Mouse (Mus musculus) v-Abl transformed pro-B cells (cell line): ENCODE data around the gene Myog.

Source experiments
- in situ Hi-C, 2 experiments: fragments of 400-800 bp; cut with MboI; formaldehyde crosslinking; loops; one replicate each; pipeline ENCODE4 v1.15.1; 2025; ENCODE audit not compliant: unreplicated experiment in 2 of 2

Gene Myog

GRCm38 (mm10) chr1:134289598-134290099 lies at the start of gene Myog:
Gene Myog, plus strand, starts transcription at chr1:134289989.
- in situ Hi-C loops, result no loop called here

GRCm38 (mm10) chr1:134240701-134241100 lies 49.1 kb upstream of the Myog start:
- in situ Hi-C loops, result no loop called here

GRCm38 (mm10) chr1:134241298-134241697 lies 48.5 kb upstream of the Myog start:
- in situ Hi-C loops, result no loop called here

- in situ Hi-C loops, result no loop called here
Observed at GRCm38 (mm10) chr1:134242286-134242685, 47.5 kb upstream of the Myog start.

GRCm38 (mm10) chr1:134243505-134243904 lies 46.3 kb upstream of the Myog start:
- in situ Hi-C loops, result no loop called here

GRCm38 (mm10) chr1:134243948-134244914 lies 45.6 kb upstream of the Myog start:
- in situ Hi-C loops, result no loop called here

GRCm38 (mm10) chr1:134245004-134245717 lies 44.6 kb upstream of the Myog start:
- in situ Hi-C loops, result loop anchor here in 1 of 2 experiments (5.0 kb wide), 1 partner anchor 93 kb away; no protein-coding TSS in a partner anchor

- in situ Hi-C loops, result loop anchor here in 1 of 2 experiments (5.0 kb wide), 1 partner anchor 94 kb away; no protein-coding TSS in a partner anchor
Observed at GRCm38 (mm10) chr1:134246590-134246989, 43.2 kb upstream of the Myog start.

- in situ Hi-C loops, result loop anchor here in 1 of 2 experiments (5.0 kb wide), 1 partner anchor 97 kb away; no protein-coding TSS in a partner anchor
Observed at GRCm38 (mm10) chr1:134249681-134250080, 40.1 kb upstream of the Myog start.

GRCm38 (mm10) chr1:134264341-134264740 lies 25.4 kb upstream of the Myog start:
- in situ Hi-C loops, result no loop called here

GRCm38 (mm10) chr1:134265797-134266196 lies 24.0 kb upstream of the Myog start:
- in situ Hi-C loops, result no loop called here

- in situ Hi-C loops, result no loop called here
Observed at GRCm38 (mm10) chr1:134270026-134270425, 19.8 kb upstream of the Myog start.

GRCm38 (mm10) chr1:134272754-134273250 lies 17.0 kb upstream of the Myog start:
- in situ Hi-C loops, result no loop called here

GRCm38 (mm10) chr1:134273493-134274395 lies 16.0 kb upstream of the Myog start:
- in situ Hi-C loops, result no loop called here

GRCm38 (mm10) chr1:134274483-134274920 lies 15.3 kb upstream of the Myog start:
- in situ Hi-C loops, result no loop called here

- in situ Hi-C loops, result no loop called here
Observed at GRCm38 (mm10) chr1:134275616-134276464, 13.9 kb upstream of the Myog start.

GRCm38 (mm10) chr1:134276823-134277222 lies 13.0 kb upstream of the Myog start:
- in situ Hi-C loops, result no loop called here

- in situ Hi-C loops, result no loop called here
Observed at GRCm38 (mm10) chr1:134280174-134280573, 9.6 kb upstream of the Myog start.

- in situ Hi-C loops, result no loop called here
Observed at GRCm38 (mm10) chr1:134281563-134281962, 8.2 kb upstream of the Myog start.
